Mouse (Mus musculus): ENCODE data around the gene Mier2.

DNA sequence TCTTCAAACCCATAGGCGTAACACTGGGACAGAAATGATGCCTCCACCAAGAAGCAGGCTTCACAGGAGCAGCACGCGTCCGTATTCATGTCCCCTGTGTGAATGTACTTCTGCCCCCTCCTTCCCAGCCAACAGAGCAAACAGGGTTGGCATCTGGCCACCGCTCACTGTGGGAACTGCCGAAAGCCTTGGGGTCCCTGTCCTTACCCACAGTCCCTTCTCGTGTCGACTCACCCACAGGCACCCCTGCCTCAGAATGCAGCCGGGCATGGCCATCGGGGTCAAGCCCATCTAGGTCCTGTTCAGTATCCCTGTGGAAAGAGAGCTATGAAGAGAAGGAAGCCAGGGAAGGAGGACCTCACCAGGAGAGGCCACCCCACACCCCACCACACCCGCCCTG lies 12.8 kb downstream of the Mier2 start:
- no peak for TF ChIP-seq CTCF (IDR thresholded peaks at IDR 0.05; ENCODE audit: extremely low read depth, insufficient read depth, insufficient read length, insufficient replicate concordance)
- TF ChIP-seq POLR2A (IDR thresholded peaks at IDR 0.05; ENCODE audit: low read depth, low read length), result no peak
